Mouse (Mus musculus): ENCODE measurements at regions not wholly inside any gene's neighbourhood (a gene's known extent, or its start where the extent isn't known, plus 50 kb on each side); places are given as distances from the start of the nearest gene placed in this dataset.

DNA sequence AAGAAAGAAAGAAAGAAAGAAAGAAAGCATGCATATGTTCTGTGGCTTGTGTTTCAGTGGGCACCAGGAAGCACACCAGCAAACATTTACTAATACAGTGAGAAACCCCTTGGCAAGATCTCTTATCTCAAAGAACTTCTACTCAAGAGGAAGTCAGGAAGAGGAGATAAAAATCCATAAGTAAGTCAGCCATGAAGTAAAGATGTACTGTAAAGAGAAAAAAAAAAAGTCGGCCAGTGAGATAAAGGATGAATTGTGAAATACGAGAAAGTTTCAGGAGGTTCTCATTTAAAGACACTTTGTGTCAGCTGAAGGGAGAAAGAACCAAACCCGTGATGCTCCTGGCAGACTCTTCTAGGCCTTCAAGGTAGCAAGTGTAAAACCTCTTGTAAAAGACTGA is 72.4 kb upstream of the Rnf219 start:
- Histone ChIP-seq H3K4me3 (ENCODE audit: low read depth, low read length) (no peak overlapping the region), H3K36me3 (ENCODE audit: control insufficient read depth, insufficient read depth, low read length) (no peaks in the 10 kb centered on the region), H3K4me2 (ENCODE audit: low read length) (no peak overlapping the region), H3K27ac (ENCODE audit: low read depth) (no peak overlapping the region), H3K9ac (ENCODE audit: low read length) (no peak overlapping the region), H3K27me3 (replicated peaks; ENCODE audit: control insufficient read depth, insufficient read depth, low read length) (no peaks in the 10 kb centered on the region), H3K4me1 (replicated peaks; ENCODE audit: control insufficient read depth, insufficient read depth, low read length) (no peaks in the 10 kb centered on the region), H3K9me3 (ENCODE audit: control insufficient read depth, low read length) (no peaks in the 10 kb centered on the region)
- DNase-seq (ENCODE audit: low spot score) (no peak), ATAC-seq (replicated peaks; ENCODE audit: low FRiP score, low TSS enrichment, low read depth) (no peak)
- WGBS: 84% methylated on average over 3 of the region's 3 CpGs

Measured in intestine, embryonic 14.5 days (tissue).